In genomic region chr7:45759400-45759799, GRCm38 (mm10) we compare ENCODE assay signal across 10 mouse cellular contexts. TPM values are rescaled to one million over a fixed set of nuclear protein-coding genes. Genes with fewer than 3 reads are reported as not detected.
DNase-seq lines count a peak whose midpoint lies in the region; ATAC-seq and TF ChIP-seq lines count a peak whose summit lies in the region.
"Had no signal": no experiment of that assay in that cellular context is flagged by ENCODE, and none has a peak within 500 bp of the region (broad histone marks: within the 10 kb centered on the region; RNA-seq: fewer than 3 reads in every experiment).

No protein-coding gene starts in this region.

- no peaks in the 10 kb centered on the region for H3K9me3 ChIP-seq in stomach, embryonic 14.5 days (ENCODE audit: control insufficient read depth, low read depth, low read length)

- no peak for TF ChIP-seq POLR2A in kidney, adult 2 months (IDR thresholded peaks at IDR 0.05; ENCODE audit: low read depth, low read length)

- no peak overlapping the region for H3K9ac ChIP-seq in stomach, embryonic 14.5 days (replicated peaks; ENCODE audit: low read depth, low read length)

- no peaks in the 10 kb centered on the region for H3K27me3 ChIP-seq in kidney, adult 2 months (replicated peaks; ENCODE audit: control insufficient read depth, insufficient read depth, low read length)
- H3K27me3 ChIP-seq in stomach, embryonic 14.5 days (ENCODE audit: control insufficient read depth, insufficient read depth, low read length): no peaks in the 10 kb centered on the region; the same call in 1 of the 2 replicates

- TF ChIP-seq CTCF in kidney, adult 2 months (conservative IDR thresholded peaks at IDR 0.05; ENCODE audit: insufficient read depth, insufficient read length, low read depth, low read length): no peak; the same call in 1 of the 2 replicates

- H3K4me2 ChIP-seq in stomach, embryonic 14.5 days (replicated peaks; ENCODE audit: low read depth, low read length): peak overlapping the region; percentile 26

- H3K36me3 ChIP-seq in kidney, adult 2 months (ENCODE audit: control insufficient read depth, insufficient read depth, low read length): no peaks in the 10 kb centered on the region
- no peaks in the 10 kb centered on the region for H3K36me3 ChIP-seq in stomach, embryonic 14.5 days (ENCODE audit: control insufficient read depth, insufficient read depth, low read length)

- no peaks in the 10 kb centered on the region for H3K4me1 ChIP-seq in kidney, adult 2 months (ENCODE audit: control insufficient read depth, insufficient read depth, low read length)
- no peaks in the 10 kb centered on the region for H3K4me1 ChIP-seq in stomach, embryonic 14.5 days (ENCODE audit: control insufficient read depth, insufficient read depth, low read length)

- peak; percentile 76 for DNase-seq in 3134 (ENCODE audit: extremely low read depth, insufficient read length, low spot score)
- DNase-seq in embryo, embryonic 10.5 days (ENCODE audit: low spot score): peak; percentile 22
- DNase-seq in kidney, adult 2 months: peak; percentile 87
- peak; percentile 77 to 87 for DNase-seq in lung, adult 18-20 months
- DNase-seq in gastrocnemius, postnatal 25 days: no peak
- DNase-seq in testis, postnatal 14 days (ENCODE audit: low spot score): no peak

- H3K27ac ChIP-seq in kidney, adult 2 months (ENCODE audit: insufficient read depth, low read depth, low read length): peak overlapping the region; percentile 25; the same call in 1 of the 2 replicates
- no peak overlapping the region for H3K27ac ChIP-seq in stomach, embryonic 14.5 days (ENCODE audit: low read length)

- peak overlapping the region; percentile 24; the same call in 1 of the 2 replicates for H3K4me3 ChIP-seq in kidney, adult 2 months (ENCODE audit: insufficient read depth, low read depth, low read length)
- no peak overlapping the region; the same call in 1 of the 2 replicates for H3K4me3 ChIP-seq in stomach, embryonic 14.5 days (ENCODE audit: low read depth, low read length)

- 9% methylated on average over 26 of the region's 27 CpGs for WGBS in kidney, adult 2 months
- 11% methylated on average over 22 of the region's 27 CpGs for WGBS in stomach, embryonic 14.5 days

- ATAC-seq in stomach, embryonic 14.5 days (ENCODE audit: insufficient number of reproducible peaks, insufficient read depth, low FRiP score, low read depth): peak; percentile 71
- ATAC-seq in erythroblast, adult 5-6 weeks (replicated peaks; ENCODE audit: low FRiP score, poor library complexity, severe bottlenecking): no peak

RNA-seq across cellular contexts. Expression of gene Lmtk3, which starts 24.1 kb away (rescaled TPM):
- 5.7 and 7.3 TPM in 2 replicates for polyA plus RNA-seq in kidney, adult 2 months (2012; rRNA removed)
- polyA plus RNA-seq in stomach, embryonic 14.5 days (2014; fragmentation: Nextera tagmentation; extraction: Ambion mirVana): 2.5 and 3.3 TPM in 2 replicates
- under 1 TPM in 1 of 2 experiments, not detected in 1; 0.19 TPM for total RNA-seq in gastrocnemius, postnatal 25 days (2021)
- total RNA-seq in erythroblast, adult 5-6 weeks (2015; ENCODE audit: low replicate concordance): not detected in 2 replicates
- not detected in 2 replicates for total RNA-seq in erythroblast, adult 5-6 weeks (2017; ENCODE audit: low replicate concordance)

RNA-seq across cellular contexts. Expression of gene Sult2b1, which starts 25.1 kb away (rescaled TPM):
- 4.2 and 6.1 TPM in 2 replicates for polyA plus RNA-seq in kidney, adult 2 months (2012; rRNA removed)
- polyA plus RNA-seq in stomach, embryonic 14.5 days (2014; fragmentation: Nextera tagmentation; extraction: Ambion mirVana): 2.8 and 3.6 TPM in 2 replicates
- total RNA-seq in gastrocnemius, postnatal 25 days (2021): not detected
- total RNA-seq in erythroblast, adult 5-6 weeks (2015; ENCODE audit: low replicate concordance): not detected in 2 replicates
- total RNA-seq in erythroblast, adult 5-6 weeks (2017; ENCODE audit: low replicate concordance): not detected in 2 replicates

RNA-seq across cellular contexts. Expression of gene Spaca4, which starts 33.8 kb away (rescaled TPM):
- polyA plus RNA-seq in kidney, adult 2 months (2012; rRNA removed): 0.15 and 0.28 TPM in 2 replicates
- 0.38 TPM in 1 of 2 replicates, not detected in the other for polyA plus RNA-seq in stomach, embryonic 14.5 days (2014; fragmentation: Nextera tagmentation; extraction: Ambion mirVana)
- total RNA-seq in gastrocnemius, postnatal 25 days (2021): not detected
- total RNA-seq in erythroblast, adult 5-6 weeks (2015; ENCODE audit: low replicate concordance): not detected in 2 replicates
- not detected in 2 replicates for total RNA-seq in erythroblast, adult 5-6 weeks (2017; ENCODE audit: low replicate concordance)
- total RNA-seq: adrenal gland, postnatal 36 days; left cerebral cortex, postnatal 36 days had no signal

RNA-seq across cellular contexts. Expression of gene Fam83e, which starts 38.4 kb away (rescaled TPM):
- 0.19 and 0.35 TPM in 2 replicates for polyA plus RNA-seq in kidney, adult 2 months (2012; rRNA removed)
- polyA plus RNA-seq in stomach, embryonic 14.5 days (2014; fragmentation: Nextera tagmentation; extraction: Ambion mirVana): 3.1 and 4.1 TPM in 2 replicates
- total RNA-seq in gastrocnemius, postnatal 25 days (2021): under 1 TPM; 0.13 to 0.29 TPM
- total RNA-seq in erythroblast, adult 5-6 weeks (2015; ENCODE audit: low replicate concordance): not detected in 2 replicates
- total RNA-seq in erythroblast, adult 5-6 weeks (2017; ENCODE audit: low replicate concordance): not detected in 2 replicates
- total RNA-seq: left cerebral cortex, postnatal 36 days had no signal

RNA-seq across cellular contexts. Expression of gene Sphk2, which starts 41.6 kb away (rescaled TPM):
- 57.2 and 68.3 TPM in 2 replicates for polyA plus RNA-seq in kidney, adult 2 months (2012; rRNA removed)
- polyA plus RNA-seq in stomach, embryonic 14.5 days (2014; fragmentation: Nextera tagmentation; extraction: Ambion mirVana): 24.4 TPM in 2 replicates
- 10 to 100 TPM in 1 of 2 experiments, 1 to 10 TPM in 1; 8.5 to 12.7 TPM for total RNA-seq in gastrocnemius, postnatal 25 days (2021)
- 4.6 and 7.9 TPM in 2 replicates for total RNA-seq in erythroblast, adult 5-6 weeks (2015; ENCODE audit: low replicate concordance)
- total RNA-seq in erythroblast, adult 5-6 weeks (2017; ENCODE audit: low replicate concordance): 2.1 and 2.6 TPM in 2 replicates

Comparison
In these comparisons a context has a peak if more than half of its experiments do, and no peak if none do; other contexts are left out.
1. DNase-seq: peak in 3134 (single experiment), embryo, embryonic 10.5 days (single experiment), kidney, adult 2 months (single experiment) and lung, adult 18-20 months (2 of 2); none in gastrocnemius, postnatal 25 days (single experiment) and testis, postnatal 14 days (single experiment).